Mouse (Mus musculus) embryo, embryonic 9.5 days (tissue): ENCODE data around the gene Syne1.
A peak's percentile ranks its signal among the peaks of the same experiment; 100 is the strongest.

Experiments
- DNase-seq: peaks from one replicate; pipeline ENCODE4 v3.0.0-alpha.2; 2017; ENCODE audit errors: extremely low spot score

Gene Syne1

DNA sequence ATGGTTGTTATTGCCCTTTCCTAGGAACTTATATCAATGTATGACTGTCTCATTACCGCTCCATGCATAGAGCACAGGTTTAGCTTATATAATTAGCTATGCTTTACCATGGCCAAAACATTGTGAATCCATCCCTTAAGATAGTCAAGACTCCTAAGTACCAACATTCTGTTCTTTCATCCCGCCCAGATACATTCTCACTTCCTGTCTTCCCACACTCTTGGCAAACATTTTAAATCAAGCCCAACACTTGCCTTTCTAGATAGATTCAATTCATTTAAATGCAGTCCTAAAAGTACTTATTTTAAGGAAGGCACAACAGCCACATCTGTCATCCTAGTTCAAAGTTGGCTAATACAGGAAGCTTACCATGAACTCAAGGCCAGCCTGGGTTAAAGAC is 113.5 kb downstream of the Syne1 start:
- DNase-seq, result no peak

DNA sequence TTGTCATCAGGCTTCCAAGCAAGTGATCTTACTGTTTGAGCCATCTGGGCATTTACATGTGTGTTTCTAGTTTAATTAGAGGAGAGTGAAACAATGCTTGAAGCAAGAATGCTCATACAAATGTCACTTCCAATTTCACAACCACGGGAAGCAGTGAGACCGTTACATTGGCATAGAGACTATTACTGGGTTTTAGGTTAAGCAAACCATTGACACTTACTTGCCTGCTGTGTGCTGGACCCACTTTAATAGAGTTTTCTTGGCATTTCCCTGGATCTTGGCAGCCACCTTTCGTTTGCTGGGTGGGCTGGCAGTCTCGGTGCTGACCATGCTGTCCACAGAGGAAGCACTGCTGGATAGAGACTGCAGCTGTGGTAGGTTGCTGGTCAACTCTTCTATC is 127.3 kb downstream of the Syne1 start:
- no peak for DNase-seq

DNA sequence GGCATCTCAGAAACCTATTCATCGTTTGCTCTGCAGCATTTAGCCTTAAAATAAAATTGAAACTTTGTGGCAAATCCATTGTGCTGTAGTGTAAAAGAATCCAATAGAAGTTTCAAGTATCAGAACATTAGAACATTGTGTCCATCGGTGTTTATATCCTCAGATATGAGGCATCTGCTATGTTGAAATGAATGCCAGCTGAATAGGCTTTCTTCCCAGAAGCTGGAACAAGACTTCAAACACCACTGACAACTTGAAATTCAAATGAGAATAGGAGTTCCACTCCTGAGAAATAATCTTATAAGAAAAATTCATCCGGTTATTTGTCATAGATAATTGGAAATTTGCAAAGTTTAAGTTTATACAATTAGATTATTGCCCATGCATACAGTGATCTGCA is 135.6 kb downstream of the Syne1 start:
- DNase-seq, result no peak

DNA sequence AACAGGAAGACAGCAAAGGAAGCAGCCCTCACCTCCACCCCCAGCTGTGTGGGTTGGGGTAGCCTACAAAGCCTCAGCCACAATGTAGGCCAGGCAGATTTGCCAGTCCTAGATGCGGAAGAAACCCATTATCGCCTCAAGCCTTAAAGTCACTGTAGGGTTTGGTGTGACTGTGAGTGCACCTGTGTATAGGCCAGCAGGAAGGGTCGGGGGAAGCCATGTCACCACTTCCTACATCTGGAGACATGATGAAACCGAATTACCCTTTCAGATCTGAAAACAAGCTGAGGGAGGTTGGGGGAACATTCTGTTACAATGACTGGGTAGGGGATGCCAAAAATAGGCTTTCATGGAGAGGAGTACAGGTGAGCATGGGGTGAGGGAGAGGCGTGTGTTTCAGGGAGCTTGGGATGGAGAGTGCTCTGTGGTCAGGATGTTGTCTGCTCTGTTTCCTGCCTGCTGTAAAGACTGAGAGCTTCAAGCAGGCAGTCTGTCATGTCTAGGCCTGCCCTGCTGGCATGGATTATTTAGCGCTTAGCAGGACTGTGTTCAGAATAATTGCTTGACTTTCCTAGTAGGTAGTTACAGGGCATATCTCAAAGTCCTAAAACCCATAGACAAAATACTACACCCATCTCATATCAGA is 167.0 kb downstream of the Syne1 start:
- no peak for DNase-seq

DNA sequence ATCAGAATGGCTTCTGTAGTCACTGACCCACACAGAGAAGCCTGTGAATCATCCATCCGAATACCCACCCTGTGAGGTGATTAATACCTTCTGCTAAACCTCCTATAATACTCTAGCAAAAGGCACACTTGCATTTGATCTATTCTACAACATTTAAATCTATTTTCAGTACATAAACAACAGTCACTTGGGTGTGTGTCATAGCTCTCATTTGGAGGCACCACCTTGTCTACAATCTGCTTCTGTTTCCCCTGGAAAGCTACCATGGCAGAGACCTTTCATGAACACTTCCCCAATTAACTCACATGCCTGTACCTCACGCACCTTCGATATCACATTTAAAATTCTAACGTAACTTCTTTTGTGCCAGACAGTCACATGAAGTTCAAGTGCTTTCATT is 169.7 kb downstream of the Syne1 start:
- DNase-seq, result no peak

DNA sequence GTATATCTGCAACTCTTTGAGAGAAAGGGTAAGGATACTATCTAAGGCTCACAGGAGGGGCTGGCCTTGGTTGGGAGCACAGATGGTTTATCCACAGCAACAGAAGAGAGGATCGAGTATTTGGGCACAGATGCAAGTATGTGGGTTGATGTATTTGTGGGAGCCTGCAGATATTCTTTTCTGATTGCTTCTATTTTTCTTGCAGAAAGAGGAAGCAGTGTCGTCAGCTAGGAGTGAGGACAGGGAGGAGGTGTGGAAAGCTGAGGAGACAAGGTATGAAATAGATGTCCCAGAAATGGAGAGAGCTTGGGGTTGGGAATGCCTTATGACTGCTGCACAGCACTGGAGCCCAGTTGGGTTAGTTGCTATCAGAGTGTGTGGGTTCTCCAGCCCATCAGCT is 172.3 kb downstream of the Syne1 start:
- DNase-seq, result no peak

DNA sequence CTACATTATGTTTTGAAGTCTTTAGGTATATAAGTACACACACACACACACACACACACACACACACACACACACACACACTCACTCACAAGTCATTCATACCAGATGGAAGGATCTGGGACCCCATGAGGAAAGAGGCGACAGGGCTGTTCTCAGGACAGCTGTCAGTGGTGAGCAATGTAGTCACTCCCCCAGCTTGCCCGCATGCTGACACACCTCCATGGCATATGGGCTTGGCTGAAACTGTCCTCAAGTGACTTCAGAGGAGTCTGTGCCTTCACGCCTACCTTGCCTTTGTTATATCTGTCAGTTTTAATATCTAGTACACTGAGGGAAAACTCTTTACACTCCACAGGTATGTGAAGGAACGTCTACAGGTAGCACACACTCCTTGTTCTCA is 181.7 kb downstream of the Syne1 start:
- no peak for DNase-seq

DNA sequence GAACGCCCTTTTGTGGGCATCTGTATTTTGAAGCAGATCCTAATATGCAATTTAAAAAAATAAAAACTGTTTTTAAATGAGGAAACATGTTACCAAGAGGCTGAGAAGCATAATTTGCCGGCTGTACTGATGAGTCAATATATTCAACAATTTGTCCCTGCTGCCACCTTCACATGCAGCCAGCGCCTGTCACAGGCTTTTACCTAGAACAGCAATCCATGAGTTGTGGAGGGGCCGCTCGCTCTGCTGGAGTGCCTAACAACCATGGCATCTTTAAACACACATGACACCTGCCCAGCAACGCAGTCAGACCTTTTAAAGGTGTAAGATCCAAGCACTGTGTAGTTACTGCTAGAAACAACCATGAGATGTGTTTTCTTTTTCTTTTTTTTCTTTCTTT is 183.0 kb downstream of the Syne1 start:
- no peak for DNase-seq

DNA sequence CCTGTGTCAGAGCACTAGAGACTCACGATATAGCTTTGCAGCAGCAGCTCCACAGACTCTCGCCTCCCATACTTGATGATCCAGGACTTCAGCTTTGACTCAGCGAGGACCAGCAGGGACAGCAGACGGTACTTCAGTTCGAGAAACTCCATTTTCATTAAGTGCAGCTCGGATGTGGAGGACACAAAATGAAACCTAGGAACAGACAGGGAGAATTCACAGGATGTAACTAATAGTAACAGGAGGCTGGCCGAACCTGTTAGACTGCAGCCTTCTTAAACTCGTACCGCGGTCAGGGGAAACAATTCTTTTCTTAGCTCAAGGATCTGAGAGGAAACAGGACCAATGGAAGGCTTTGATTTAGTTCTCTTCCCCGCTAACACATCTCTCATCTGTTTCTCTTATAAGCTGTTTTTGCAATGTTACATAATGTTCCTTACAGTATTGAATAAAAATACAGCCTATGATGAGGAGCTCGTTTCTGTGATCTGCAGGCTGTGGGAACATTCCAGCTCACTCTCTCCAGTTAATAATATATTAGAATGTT is 183.7 kb downstream of the Syne1 start:
- no peak for DNase-seq

DNA sequence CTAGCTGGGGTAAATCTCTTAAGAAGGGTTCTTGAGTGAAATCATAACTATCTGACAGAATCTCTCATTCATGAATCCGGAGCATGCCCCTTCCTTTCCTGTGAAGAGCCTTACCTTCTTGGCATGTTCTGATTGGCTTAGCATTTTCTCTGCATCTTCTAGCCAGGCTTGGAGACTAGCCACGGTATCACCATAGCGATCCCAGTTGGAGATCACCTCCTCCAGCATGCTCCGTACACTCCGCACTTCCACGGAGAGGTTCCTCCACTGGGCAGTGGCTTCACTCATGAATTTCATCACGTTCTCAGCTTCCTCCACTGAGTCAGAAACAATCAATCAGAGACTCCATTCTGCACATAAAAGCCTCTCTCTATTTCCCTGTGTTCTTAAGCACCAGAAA is 190.7 kb downstream of the Syne1 start:
- DNase-seq, result no peak

DNA sequence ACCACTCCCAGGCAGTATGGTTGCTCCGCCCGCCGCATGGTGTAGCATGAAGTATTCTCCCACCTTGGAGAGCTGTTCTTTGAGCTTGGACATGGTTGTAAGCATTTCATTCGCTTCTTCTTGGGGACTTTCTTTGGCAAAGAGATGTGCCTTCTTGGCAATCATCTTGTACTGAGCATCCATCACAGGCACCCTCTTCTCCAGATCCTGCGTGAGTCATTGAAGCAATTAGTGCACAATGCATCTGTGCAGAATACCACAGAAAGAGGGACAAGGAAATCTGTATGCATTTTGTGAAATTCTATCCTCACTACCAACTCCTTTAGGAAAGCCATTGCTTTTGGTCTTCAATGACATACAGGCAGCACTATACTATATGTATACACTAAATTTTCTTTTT is 194.7 kb downstream of the Syne1 start:
- DNase-seq, result no peak

DNA sequence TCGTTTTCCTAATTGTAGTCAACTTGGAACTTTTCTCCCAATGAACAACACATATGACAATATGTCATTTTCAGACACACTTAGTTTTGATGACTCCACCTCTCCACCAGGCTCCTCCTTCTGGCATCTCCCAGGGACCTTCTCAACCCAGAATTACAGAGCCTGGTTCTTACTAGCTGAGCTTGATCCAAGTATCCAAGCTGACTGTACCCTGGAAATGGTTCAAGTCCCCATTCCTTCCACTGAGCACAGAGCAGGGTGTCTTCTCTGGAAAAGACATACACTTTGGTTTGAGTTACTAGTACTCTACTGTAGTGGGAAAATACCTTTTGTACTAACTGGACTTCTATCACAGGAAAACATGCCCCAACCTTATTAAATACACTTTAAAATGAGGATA is 197.9 kb downstream of the Syne1 start:
- no peak for DNase-seq

DNA sequence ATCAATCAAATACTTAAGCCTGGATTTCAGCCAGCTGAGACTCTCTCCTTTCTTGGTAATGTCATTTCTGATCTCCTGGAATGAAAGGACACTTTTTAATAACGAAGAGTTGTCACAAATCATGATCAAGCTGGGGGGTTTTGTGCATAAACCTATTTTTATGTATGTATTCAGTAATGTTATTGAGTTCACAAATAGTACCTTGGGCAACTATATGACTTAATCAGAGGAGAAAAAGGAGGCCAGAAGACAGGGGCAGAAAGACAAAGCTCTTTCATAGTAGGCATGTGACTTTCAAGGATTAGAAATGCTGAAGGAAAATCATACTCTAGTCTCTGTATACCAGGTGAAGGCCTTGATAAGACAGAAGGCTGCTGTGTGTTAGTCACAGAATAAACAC is 204.4 kb downstream of the Syne1 start:
- DNase-seq, result no peak

DNA sequence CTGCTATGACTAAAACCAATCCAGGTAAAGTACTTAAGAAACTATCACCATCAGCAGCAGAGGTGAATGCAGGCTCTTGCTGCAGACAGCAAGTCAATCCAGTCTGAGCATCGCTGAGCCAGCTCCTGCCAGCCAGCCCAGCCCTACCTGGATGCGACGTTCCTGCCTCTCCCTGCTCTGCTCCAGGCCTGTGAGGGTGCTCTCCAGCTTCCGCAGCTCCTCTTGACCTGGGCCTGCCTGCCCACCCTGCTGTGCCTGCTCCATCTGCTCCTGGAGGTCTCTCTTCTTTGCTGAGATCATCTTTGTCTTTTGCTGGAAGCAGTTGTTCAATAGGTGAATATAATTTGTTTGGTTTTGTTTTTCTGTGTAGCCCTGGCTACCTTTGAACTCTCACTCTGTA is 208.1 kb downstream of the Syne1 start:
- DNase-seq, result no peak

DNA sequence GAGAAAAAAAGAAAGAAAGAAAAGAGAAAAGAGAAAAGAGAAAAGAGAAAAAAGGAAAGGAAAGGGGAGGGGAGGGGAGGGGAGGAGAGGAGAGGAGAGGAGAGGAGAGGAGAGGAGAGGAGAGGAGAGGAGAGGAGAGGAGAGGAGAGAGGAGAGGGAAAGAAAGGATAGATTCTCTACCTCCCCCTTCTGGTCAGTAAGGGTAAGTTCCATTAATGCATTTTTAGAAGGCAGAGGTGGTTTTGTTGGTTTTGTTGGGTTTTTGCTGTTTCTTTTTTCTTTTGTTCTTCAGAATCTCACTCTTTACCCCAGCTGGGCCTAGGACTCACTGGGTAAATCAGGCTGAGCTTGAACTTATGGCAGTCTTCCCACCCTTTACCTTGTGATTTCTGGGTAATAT is 214.9 kb downstream of the Syne1 start:
- DNase-seq, result no peak

DNA sequence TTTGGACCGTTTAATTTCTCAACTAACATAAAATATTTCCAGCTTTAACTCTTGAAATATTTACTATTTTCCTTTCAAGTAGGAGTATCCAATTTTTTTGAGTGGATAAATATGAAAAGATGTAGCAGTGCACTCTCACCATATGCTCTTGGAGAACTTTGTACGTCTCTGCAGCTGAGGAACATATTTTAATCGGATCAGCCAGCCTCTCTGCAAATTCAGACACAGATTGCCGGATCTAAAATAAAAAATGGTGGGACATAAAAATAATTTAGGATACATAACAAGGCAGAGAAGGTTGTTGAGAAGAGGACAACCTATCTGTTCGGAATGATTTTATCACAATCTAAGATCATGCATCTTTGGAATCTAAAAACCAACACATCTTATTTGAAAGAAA is 218.5 kb downstream of the Syne1 start:
- no peak for DNase-seq

DNA sequence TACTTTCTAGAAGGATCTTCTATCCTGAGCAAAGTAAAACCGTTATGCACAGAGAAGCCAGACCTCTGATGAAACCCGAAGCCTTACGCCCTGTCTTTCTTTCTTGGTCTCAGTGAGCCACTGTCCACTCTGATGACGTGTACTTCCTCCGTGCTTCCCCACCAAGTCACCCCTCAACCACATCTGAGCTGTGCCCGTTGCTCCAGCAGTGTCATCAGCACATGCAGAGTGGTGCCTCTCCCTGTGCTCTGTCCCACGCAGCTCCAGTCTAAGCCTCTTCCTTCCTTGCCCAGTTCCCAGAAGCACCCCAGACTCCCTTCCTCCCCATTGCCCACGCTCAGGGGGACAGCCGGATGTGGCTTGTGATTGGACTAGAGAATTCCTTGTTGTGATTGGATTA is 224.6 kb downstream of the Syne1 start:
- no peak for DNase-seq

DNA sequence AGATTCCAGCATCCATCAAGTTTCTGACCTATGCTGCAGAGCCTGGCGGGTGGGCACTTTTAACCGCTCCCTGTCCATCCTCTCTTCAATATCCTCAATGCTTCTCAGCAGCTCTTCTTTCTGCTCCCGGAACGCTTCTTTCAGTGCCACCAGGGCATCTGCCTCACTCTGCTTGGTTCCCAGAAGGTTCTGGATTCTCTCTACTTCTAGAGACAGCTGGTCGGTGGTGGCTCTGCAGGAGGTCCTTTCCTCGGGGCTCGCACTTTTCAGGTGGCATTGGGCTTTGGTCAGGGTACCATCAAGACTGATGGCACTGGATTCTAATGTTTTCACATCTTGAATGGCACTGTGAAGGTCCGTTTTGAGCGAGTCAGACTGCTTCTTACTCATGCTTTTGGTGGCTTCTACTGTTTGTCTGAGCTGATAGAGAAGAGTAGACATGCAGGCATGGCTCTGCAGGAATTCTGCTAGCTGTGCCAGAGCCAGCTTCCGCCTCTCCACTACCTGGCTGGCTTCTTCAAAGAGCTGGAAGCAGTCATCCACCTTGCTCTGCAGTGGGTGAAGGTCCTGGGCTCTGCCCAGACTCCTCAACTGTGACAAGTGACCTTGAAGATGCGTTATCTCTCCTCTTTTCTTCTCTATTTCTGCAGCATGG is 227.4 kb downstream of the Syne1 start:
- no peak for DNase-seq

DNA sequence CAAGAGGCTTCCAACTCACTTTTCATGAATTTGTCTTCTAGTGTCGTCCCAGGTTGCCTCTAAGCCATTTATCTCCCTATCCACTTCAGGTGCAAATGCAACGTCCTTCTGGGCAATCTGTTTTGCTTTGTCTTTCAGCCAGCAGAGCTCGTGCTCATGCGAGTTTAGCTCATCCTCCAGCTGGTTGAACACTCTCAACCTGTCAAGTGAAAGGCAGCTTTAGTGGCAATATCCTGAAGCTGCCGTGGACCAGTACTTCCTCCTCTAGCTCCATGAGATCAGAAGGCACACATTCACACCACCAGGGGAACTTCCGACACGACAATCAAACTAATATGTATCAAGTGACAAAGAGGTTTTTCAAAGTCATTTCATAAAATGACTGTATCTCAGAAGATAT is 228.7 kb downstream of the Syne1 start:
- DNase-seq, result no peak

DNA sequence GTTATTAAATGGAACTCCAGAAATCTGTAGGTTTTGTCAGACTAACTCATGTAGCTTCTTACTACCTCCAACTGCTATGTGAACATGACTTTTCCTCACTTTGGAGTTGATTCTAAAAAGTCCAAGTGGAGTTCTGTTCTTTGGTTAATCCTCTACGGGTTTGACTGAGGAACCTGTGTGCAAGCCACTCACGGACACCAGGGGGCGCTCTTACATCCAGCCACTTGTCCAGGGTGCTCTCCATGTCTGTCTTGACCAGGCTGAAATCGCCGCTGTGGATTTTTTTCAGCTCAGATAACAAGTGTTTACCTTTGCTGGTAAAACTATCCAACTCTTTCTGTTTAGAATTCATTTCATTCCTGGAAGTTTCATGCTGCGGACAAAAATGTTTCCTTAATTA is 233.7 kb downstream of the Syne1 start:
- peak; percentile 70 for DNase-seq

DNA sequence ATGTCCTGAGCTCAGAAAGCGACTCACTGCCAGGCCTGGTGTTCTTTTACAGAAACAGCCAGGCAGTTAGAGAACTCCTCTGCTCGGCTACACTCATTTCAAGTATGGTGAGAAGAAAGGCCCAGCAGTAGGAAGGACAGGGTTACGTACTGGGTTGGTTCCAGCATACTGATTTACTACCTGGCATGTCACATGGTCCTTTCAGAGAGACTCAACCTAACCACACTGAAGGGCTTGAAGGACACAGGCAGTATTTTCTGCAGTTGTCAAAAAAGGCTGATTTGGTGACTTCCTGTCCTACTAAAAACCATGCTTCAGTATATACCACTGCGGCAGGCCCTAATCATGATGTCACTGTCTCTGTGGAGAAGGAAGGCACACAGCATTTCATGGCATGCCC is 238.8 kb downstream of the Syne1 start:
- DNase-seq, result no peak

DNA sequence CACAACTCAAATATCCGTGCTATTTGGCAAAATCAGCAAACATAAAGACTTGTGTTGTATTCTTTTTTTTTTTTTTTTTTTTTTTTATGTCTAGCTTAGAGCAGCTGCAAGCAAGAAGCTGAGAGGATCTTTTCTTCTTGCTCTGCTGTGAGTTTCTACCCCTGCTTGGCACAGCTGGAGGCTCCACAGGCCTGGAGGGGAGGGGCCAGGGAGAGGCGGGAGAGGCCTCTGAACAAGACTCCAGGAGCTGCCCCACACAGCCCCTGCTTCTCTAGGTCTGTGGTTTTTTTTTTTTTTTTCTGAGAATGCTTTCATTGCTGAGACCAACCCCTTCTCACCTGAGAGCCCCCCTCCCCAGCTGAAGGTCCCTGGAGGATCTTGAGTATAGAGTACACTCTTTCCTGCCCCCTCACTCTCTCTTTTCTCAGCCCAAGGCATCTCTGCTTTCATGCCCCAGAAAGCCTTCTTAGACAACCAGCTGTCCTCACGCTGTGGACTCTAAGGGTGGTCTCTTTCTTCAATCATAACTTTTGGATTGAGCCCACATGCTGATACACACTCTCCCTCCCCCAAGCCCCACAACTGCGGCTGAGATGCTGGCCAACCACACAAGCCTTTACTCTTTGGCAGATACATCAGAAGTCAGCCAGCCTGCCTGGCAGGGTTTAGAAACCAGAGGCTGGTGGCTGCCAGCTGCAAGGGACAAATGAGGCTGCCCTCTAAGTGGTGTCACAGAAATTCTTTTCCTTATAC is 241.1 kb downstream of the Syne1 start:
- peak; percentile 22 for DNase-seq

DNA sequence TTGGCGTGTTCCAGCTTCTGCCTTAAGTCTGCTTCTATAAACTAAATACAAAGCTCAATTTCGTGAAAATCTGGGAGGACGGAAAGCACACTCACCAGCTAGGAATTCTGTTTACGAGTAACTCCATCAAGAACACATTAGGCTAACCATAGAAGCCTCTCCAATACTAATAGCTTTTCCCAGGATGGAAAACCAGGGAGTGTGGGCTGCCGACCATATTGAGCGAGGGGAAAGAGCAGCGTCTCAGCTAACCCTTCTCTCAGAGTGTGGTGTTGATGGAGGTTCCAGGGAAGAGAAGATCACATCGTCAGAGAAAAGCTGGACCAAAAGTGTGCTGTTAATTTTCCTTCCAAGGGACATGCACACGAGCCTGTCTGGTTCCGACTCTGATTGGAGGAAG is 241.9 kb downstream of the Syne1 start:
- no peak for DNase-seq
